Mouse (Mus musculus) NIH3T3 (cell line): ENCODE results near the gene Cd300ld3.

Source experiments
- DNase-seq: peaks from one replicate; pipeline ENCODE4 v3.0.0-alpha.2; 2012; ENCODE audit warnings: low read depth

Gene Cd300ld3

GRCm38 (mm10) chr11:115048259-115048658 lies at the start of gene Cd300ld3:
TSS of gene Cd300ld3 (minus strand) at chr11:115048409.
- no peak for DNase-seq

- DNase-seq = no peak
Observed at GRCm38 (mm10) chr11:115092140-115092539, 43.9 kb upstream of the Cd300ld3 start.

- DNase-seq = no peak
Observed at GRCm38 (mm10) chr11:115091362-115091901, 43.2 kb upstream of the Cd300ld3 start, which contains the start of gene Rab37. TSS of gene Rab37 (plus strand) at chr11:115091431.

- peak; percentile 15 for DNase-seq
Observed at GRCm38 (mm10) chr11:115089853-115090252, 41.6 kb upstream of the Cd300ld3 start.

GRCm38 (mm10) chr11:115086213-115086612 lies 38.0 kb upstream of the Cd300ld3 start:
- DNase-seq = no peak

- no peak for DNase-seq
Observed at GRCm38 (mm10) chr11:115085064-115085463, 36.9 kb upstream of the Cd300ld3 start.

- no peak for DNase-seq
Observed at GRCm38 (mm10) chr11:115084595-115084994, 36.4 kb upstream of the Cd300ld3 start.

- peak; percentile 89 for DNase-seq
Observed at GRCm38 (mm10) chr11:115083376-115084139, 35.3 kb upstream of the Cd300ld3 start.

- no peak for DNase-seq
Observed at GRCm38 (mm10) chr11:115082196-115082595, 34.0 kb upstream of the Cd300ld3 start.

- DNase-seq = no peak
Observed at GRCm38 (mm10) chr11:115081373-115081772, 33.2 kb upstream of the Cd300ld3 start.

GRCm38 (mm10) chr11:115080886-115081285 lies 32.7 kb upstream of the Cd300ld3 start:
- peak; percentile 79 for DNase-seq

GRCm38 (mm10) chr11:115078680-115079079 lies 30.5 kb upstream of the Cd300ld3 start:
- no peak for DNase-seq

- no peak for DNase-seq
Observed at GRCm38 (mm10) chr11:115077436-115077835, 29.2 kb upstream of the Cd300ld3 start.

- DNase-seq = no peak
Observed at GRCm38 (mm10) chr11:115075859-115076258, 27.6 kb upstream of the Cd300ld3 start.

GRCm38 (mm10) chr11:115075407-115075806 lies 27.2 kb upstream of the Cd300ld3 start:
- no peak for DNase-seq

- no peak for DNase-seq
Observed at GRCm38 (mm10) chr11:115073002-115073401, 24.8 kb upstream of the Cd300ld3 start.

- peak; percentile 73 for DNase-seq
Observed at GRCm38 (mm10) chr11:115071631-115072294, 23.6 kb upstream of the Cd300ld3 start.

- no peak for DNase-seq
Observed at GRCm38 (mm10) chr11:115071015-115071551, 22.9 kb upstream of the Cd300ld3 start.

GRCm38 (mm10) chr11:115066768-115067167 lies 18.6 kb upstream of the Cd300ld3 start:
- no peak for DNase-seq

GRCm38 (mm10) chr11:115062077-115062476 lies 13.9 kb upstream of the Cd300ld3 start, which contains the start of gene Cd300e:
TSS of gene Cd300e (minus strand) at chr11:115062177.
- DNase-seq = no peak

GRCm38 (mm10) chr11:115059797-115060196 lies 11.6 kb upstream of the Cd300ld3 start:
- DNase-seq = no peak

- no peak for DNase-seq
Observed at GRCm38 (mm10) chr11:115058701-115059100, 10.5 kb upstream of the Cd300ld3 start.

GRCm38 (mm10) chr11:115054537-115054936 lies 6.3 kb upstream of the Cd300ld3 start:
- no peak for DNase-seq
